Mouse (Mus musculus): ENCODE results near the gene Slc40a1. TPM values are rescaled to one million over a fixed set of nuclear protein-coding genes. Genes with fewer than 3 reads are reported as not detected.

The Slc40a1 gene
- polyA plus RNA-seq, 1 experiment from 2014 or later: 85.7 TPM

DNA sequence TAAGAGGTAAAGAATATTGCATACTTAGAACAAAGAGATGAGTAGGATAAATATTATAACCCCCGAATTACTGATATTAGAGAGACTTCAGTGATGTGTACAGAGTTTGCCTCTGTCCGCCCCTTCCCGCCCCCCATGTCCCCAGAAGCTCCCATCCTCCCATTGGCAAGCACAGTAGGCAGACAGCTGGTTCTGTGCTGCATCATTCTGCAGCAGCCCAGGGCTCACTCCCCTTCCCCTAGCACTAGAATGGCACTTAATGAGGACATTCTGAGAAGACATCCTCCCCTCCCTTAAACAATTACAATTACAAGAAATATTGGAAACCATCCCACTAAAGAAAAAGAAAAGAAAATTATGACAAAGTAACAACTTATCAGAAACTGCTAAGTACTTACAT, 62.7 kb downstream of the Slc40a1 start:
- H3K4me2 ChIP-seq: no peak overlapping the region
- H3K9me3 ChIP-seq (replicated peaks): 0 out of 2 replicates have a peak, but pooled peaks cover 4% of the 10 kb centered on the region
- 73% methylated on average over 3 of the region's 3 CpGs for WGBS (ENCODE audit: insufficient replicate concordance)
- no peak for ATAC-seq
- no peak overlapping the region for H3K27ac ChIP-seq
- no peak overlapping the region for H3K4me3 ChIP-seq
- no peaks in the 10 kb centered on the region for H3K36me3 ChIP-seq
- H3K27me3 ChIP-seq (replicated peaks): no peaks in the 10 kb centered on the region
- H3K4me1 ChIP-seq: peaks cover 10% of the 10 kb centered on the region
- H3K9ac ChIP-seq: no peak overlapping the region

DNA sequence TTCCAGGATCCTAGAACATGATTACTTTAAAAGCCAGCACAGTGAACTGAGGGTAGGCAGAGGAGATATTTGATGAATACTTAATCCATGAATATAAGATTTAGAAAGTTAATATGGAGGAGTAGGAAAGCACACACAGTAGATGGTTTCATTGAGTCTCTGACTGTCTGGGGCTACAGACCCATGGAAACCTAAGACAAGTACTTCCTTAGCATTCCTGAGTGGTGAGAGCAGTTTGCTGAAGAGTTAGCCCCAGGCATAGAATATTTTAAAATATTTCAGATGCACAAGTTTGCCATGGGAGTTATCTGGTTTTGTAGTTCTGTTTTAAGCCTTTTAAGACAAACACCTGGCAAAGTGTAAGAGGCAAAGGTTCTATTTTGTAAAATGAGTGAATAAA, 65.2 kb downstream of the Slc40a1 start:
- H3K4me3 ChIP-seq: no peak overlapping the region
- peaks cover 9% of the 10 kb centered on the region for H3K4me1 ChIP-seq
- no peak overlapping the region for H3K9ac ChIP-seq
- no peaks in the 10 kb centered on the region for H3K36me3 ChIP-seq
- H3K27ac ChIP-seq: no peak overlapping the region
- H3K27me3 ChIP-seq (replicated peaks): no peaks in the 10 kb centered on the region
- 0 out of 2 replicates have a peak, but pooled peaks cover 4% of the 10 kb centered on the region for H3K9me3 ChIP-seq (replicated peaks)
- H3K4me2 ChIP-seq: no peak overlapping the region
- ATAC-seq: no peak

DNA sequence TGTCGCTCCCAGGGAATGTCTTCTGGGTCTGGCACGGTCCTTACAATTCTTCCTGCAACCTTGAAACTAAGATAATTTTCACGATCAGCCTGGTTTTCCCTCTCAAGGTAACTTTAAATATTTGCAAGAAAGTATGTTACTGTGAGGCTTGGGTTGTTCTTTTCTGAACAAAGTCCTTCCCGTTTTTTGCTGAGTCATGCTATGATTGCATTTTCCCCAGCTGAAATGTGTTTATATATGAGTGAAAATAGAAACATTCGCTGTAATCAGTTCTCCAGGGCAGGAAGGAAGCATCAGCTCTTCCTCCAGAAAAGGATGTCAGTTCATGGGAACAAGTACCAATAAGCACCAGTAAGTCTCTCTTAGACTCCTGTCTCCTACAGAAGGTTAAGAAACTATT, 66.0 kb downstream of the Slc40a1 start:
- WGBS (ENCODE audit: insufficient replicate concordance): 28% methylated on average over 5 of the region's 5 CpGs
- Histone ChIP-seq H3K4me1 (peaks cover 9% of the 10 kb centered on the region), H3K27me3 (replicated peaks) (no peaks in the 10 kb centered on the region), H3K4me3 (no peak overlapping the region), H3K9ac (no peak overlapping the region), H3K4me2 (0 out of 2 replicates have a peak overlapping the region, but pooled peaks have one; percentile 0), H3K27ac (no peak overlapping the region; the same call in 1 of the 2 replicates), H3K9me3 (replicated peaks) (0 out of 2 replicates have a peak, but pooled peaks cover 4% of the 10 kb centered on the region), H3K36me3 (no peaks in the 10 kb centered on the region)
- ATAC-seq: peak; percentile 60; the same call in 1 of the 2 replicates

Other genes starting within 250 kb of the Slc40a1 start
- gene Wdr75, start 131.4 kb downstream of the Slc40a1 start, polyA plus RNA-seq (2016; fragmentation: Nextera tagmentation; extraction: Ambion mirVana): 62.8 and 66.6 TPM in 2 replicates
- gene Gm5269, start 36.2 kb downstream of the Slc40a1 start, polyA plus RNA-seq (2016; fragmentation: Nextera tagmentation; extraction: Ambion mirVana): not detected in 2 replicates
- gene Dnah7b, start 139.8 kb upstream of the Slc40a1 start, polyA plus RNA-seq (2016; fragmentation: Nextera tagmentation; extraction: Ambion mirVana): 0.33 and 0.45 TPM in 2 replicates

Data from liver, embryonic 12.5 days (tissue).